Mouse (Mus musculus): Measurements from ENCODE around the gene Sult1c1. TPM values are rescaled to one million over a fixed set of nuclear protein-coding genes. Genes with fewer than 3 reads are reported as not detected.

Sult1c1 gene
- not detected for polyA plus RNA-seq (2014; fragmentation: Illumina TruSeq; extraction: RNeasy Lipid Tissue Mini Kit (QIAGEN cat#74804); ENCODE audit: low read depth, low replicate concordance)

GRCm38 (mm10) chr17:53990574-53990973 is at the start of gene Sult1c1:
Gene Sult1c1, minus strand, starts transcription at chr17:53990674.

Other genes starting within 250 kb of the Sult1c1 start
- not detected for gene Sult1c2, start 144.3 kb downstream of the Sult1c1 start, polyA plus RNA-seq (2014; fragmentation: Illumina TruSeq; extraction: RNeasy Lipid Tissue Mini Kit (QIAGEN cat#74804); ENCODE audit: low read depth, low replicate concordance)

Measured in adrenal gland, adult 10 weeks (tissue).